Mouse (Mus musculus) brain, embryonic 14.5 days (tissue): ENCODE measurements at regions not wholly inside any gene's neighbourhood (a gene's known extent, or its start where the extent isn't known, plus 50 kb on each side); places are given as distances from the start of the nearest gene placed in this dataset.

ENCODE experiments used
- CTCF ChIP-seq: fragments of 200-500 bp; IDR thresholded peaks from 2 replicates; pipeline ENCODE4 v1.5.1; 2012; ENCODE audit warnings: inconsistent platforms, mild to moderate bottlenecking, moderate library complexity, borderline replicate concordance; ENCODE audit not compliant: insufficient read depth, insufficient read length; ENCODE audit errors: extremely low read depth
- POLR2A ChIP-seq: fragments of 200-500 bp; IDR thresholded peaks from 2 replicates; pipeline ENCODE4 v1.6.1; 2012; ENCODE audit warnings: mild to moderate bottlenecking, inconsistent platforms, borderline replicate concordance; ENCODE audit not compliant: poor library complexity, insufficient read depth, insufficient read length, severe bottlenecking; ENCODE audit errors: extremely low read depth

GRCm38 (mm10) chr6:41163491-41163890 is 128.2 kb upstream of the 2210010C04Rik start:
- TF ChIP-seq POLR2A (no peak), CTCF (no peak)
